Mouse (Mus musculus): Measurements from ENCODE around the gene Kazald1. TPM values are rescaled to one million over a fixed set of nuclear protein-coding genes. Genes with fewer than 3 reads are reported as not detected.

The Kazald1 gene
- polyA plus RNA-seq, 1 experiment, result not detected

- WGBS, result 3% methylated on average over 5 of the region's 5 CpGs
These were observed 6.2 kb downstream of the Kazald1 start for GRCm38 (mm10) chr19:45081279-45081678.

GRCm38 (mm10) chr19:45081841-45082550 is 7.0 kb downstream of the Kazald1 start:
- Histone ChIP-seq H3K4me1 (ENCODE audit: control insufficient read depth, insufficient read depth, low read length) (peaks cover 19% of the 10 kb centered on the region), H3K27ac (ENCODE audit: insufficient read depth, low read depth, low read length) (no peak overlapping the region), H3K4me3 (ENCODE audit: insufficient read depth, low read depth, low read length) (no peak overlapping the region)
- 18% methylated on average over 11 of the region's 11 CpGs for WGBS
- TF ChIP-seq POLR2A (IDR thresholded peaks at IDR 0.05; ENCODE audit: insufficient read depth, low read depth, low read length), result no peak
- TF ChIP-seq CTCF (IDR thresholded peaks at IDR 0.05; ENCODE audit: insufficient read depth, low read depth, low read length), result 0 out of 2 replicates have a peak, but pooled peaks have one; percentile 29

More at GRCm38 (mm10) chr19:45081279-45081678, 6.2 kb downstream of the Kazald1 start:
- TF ChIP-seq POLR2A (IDR thresholded peaks at IDR 0.05; ENCODE audit: insufficient read depth, low read depth, low read length) (no peak), CTCF (IDR thresholded peaks at IDR 0.05; ENCODE audit: insufficient read depth, low read depth, low read length) (peak; percentile 78)
- H3K4me1 ChIP-seq (ENCODE audit: control insufficient read depth, insufficient read depth, low read length), result peaks cover 25% of the 10 kb centered on the region
- no peak overlapping the region for H3K4me3 ChIP-seq (ENCODE audit: insufficient read depth, low read depth, low read length)
- H3K27ac ChIP-seq (ENCODE audit: insufficient read depth, low read depth, low read length), result no peak overlapping the region

- TF ChIP-seq POLR2A (IDR thresholded peaks at IDR 0.05; ENCODE audit: insufficient read depth, low read depth, low read length) (no peak), CTCF (IDR thresholded peaks at IDR 0.05; ENCODE audit: insufficient read depth, low read depth, low read length) (no peak)
- H3K27ac ChIP-seq (ENCODE audit: insufficient read depth, low read depth, low read length), result no peak overlapping the region
- no peak overlapping the region for H3K4me3 ChIP-seq (ENCODE audit: insufficient read depth, low read depth, low read length)
- 46% methylated on average over 11 of the region's 11 CpGs for WGBS
- H3K4me1 ChIP-seq (ENCODE audit: control insufficient read depth, insufficient read depth, low read length), result no peaks in the 10 kb centered on the region
These were observed 22.8 kb downstream of the Kazald1 start for GRCm38 (mm10) chr19:45097868-45098267.

GRCm38 (mm10) chr19:45100486-45101270 is 25.6 kb downstream of the Kazald1 start:
- no peak overlapping the region for H3K4me3 ChIP-seq (ENCODE audit: insufficient read depth, low read depth, low read length)
- 73% methylated on average over 8 of the region's 8 CpGs for WGBS
- TF ChIP-seq POLR2A (IDR thresholded peaks at IDR 0.05; ENCODE audit: insufficient read depth, low read depth, low read length) (no peak), CTCF (IDR thresholded peaks at IDR 0.05; ENCODE audit: insufficient read depth, low read depth, low read length) (no peak)
- H3K27ac ChIP-seq (ENCODE audit: insufficient read depth, low read depth, low read length), result no peak overlapping the region
- H3K4me1 ChIP-seq (ENCODE audit: control insufficient read depth, insufficient read depth, low read length), result no peaks in the 10 kb centered on the region

- H3K27ac ChIP-seq (ENCODE audit: insufficient read depth, low read depth, low read length), result no peak overlapping the region
- no peaks in the 10 kb centered on the region; the same call in 1 of the 2 replicates for H3K4me1 ChIP-seq (ENCODE audit: control insufficient read depth, insufficient read depth, low read length)
- TF ChIP-seq CTCF (IDR thresholded peaks at IDR 0.05; ENCODE audit: insufficient read depth, low read depth, low read length) (no peak), POLR2A (IDR thresholded peaks at IDR 0.05; ENCODE audit: insufficient read depth, low read depth, low read length) (no peak)
- WGBS, result 79% methylated on average over 1 of the region's 1 CpGs
- H3K4me3 ChIP-seq (ENCODE audit: insufficient read depth, low read depth, low read length), result no peak overlapping the region
These were observed 30.6 kb downstream of the Kazald1 start for GRCm38 (mm10) chr19:45105591-45105990.

GRCm38 (mm10) chr19:45106689-45107088 is 31.6 kb downstream of the Kazald1 start:
- TF ChIP-seq POLR2A (IDR thresholded peaks at IDR 0.05; ENCODE audit: insufficient read depth, low read depth, low read length), result no peak
- no peak overlapping the region for H3K27ac ChIP-seq (ENCODE audit: insufficient read depth, low read depth, low read length)
- H3K4me3 ChIP-seq (ENCODE audit: insufficient read depth, low read depth, low read length), result no peak overlapping the region
- 56% methylated on average over 6 of the region's 6 CpGs for WGBS
- H3K4me1 ChIP-seq (ENCODE audit: control insufficient read depth, insufficient read depth, low read length), result no peaks in the 10 kb centered on the region; the same call in 1 of the 2 replicates

- WGBS, result 81% methylated on average over 8 of the region's 8 CpGs
- Histone ChIP-seq H3K27ac (ENCODE audit: insufficient read depth, low read depth, low read length) (no peak overlapping the region), H3K4me1 (ENCODE audit: control insufficient read depth, insufficient read depth, low read length) (no peaks in the 10 kb centered on the region; the same call in 1 of the 2 replicates), H3K4me3 (ENCODE audit: insufficient read depth, low read depth, low read length) (no peak overlapping the region)
- TF ChIP-seq CTCF (IDR thresholded peaks at IDR 0.05; ENCODE audit: insufficient read depth, low read depth, low read length) (no peak), POLR2A (IDR thresholded peaks at IDR 0.05; ENCODE audit: insufficient read depth, low read depth, low read length) (no peak)
These were observed 35.6 kb downstream of the Kazald1 start for GRCm38 (mm10) chr19:45110681-45111080.

- no peak for TF ChIP-seq CTCF (IDR thresholded peaks at IDR 0.05; ENCODE audit: insufficient read depth, low read depth, low read length)
- TF ChIP-seq POLR2A (IDR thresholded peaks at IDR 0.05; ENCODE audit: insufficient read depth, low read depth, low read length), result no peak
- no peaks in the 10 kb centered on the region for H3K4me1 ChIP-seq (ENCODE audit: control insufficient read depth, insufficient read depth, low read length)
- no peak overlapping the region for H3K27ac ChIP-seq (ENCODE audit: insufficient read depth, low read depth, low read length)
- 83% methylated on average over 6 of the region's 6 CpGs for whole genome bisulfite sequencing
- H3K4me3 ChIP-seq (ENCODE audit: insufficient read depth, low read depth, low read length), result no peak overlapping the region
These were observed 37.4 kb downstream of the Kazald1 start for GRCm38 (mm10) chr19:45112444-45112843.

Data from olfactory bulb, adult 2 months (tissue).